Mouse (Mus musculus): ENCODE measurements around the gene Samd8.

The Samd8 gene

GRCm38 (mm10) chr14:21825786-21826491 lies 75.6 kb downstream of the Samd8 start:
- no peak for DNase-seq (ENCODE audit: low spot score in 2 of 2)

DNA sequence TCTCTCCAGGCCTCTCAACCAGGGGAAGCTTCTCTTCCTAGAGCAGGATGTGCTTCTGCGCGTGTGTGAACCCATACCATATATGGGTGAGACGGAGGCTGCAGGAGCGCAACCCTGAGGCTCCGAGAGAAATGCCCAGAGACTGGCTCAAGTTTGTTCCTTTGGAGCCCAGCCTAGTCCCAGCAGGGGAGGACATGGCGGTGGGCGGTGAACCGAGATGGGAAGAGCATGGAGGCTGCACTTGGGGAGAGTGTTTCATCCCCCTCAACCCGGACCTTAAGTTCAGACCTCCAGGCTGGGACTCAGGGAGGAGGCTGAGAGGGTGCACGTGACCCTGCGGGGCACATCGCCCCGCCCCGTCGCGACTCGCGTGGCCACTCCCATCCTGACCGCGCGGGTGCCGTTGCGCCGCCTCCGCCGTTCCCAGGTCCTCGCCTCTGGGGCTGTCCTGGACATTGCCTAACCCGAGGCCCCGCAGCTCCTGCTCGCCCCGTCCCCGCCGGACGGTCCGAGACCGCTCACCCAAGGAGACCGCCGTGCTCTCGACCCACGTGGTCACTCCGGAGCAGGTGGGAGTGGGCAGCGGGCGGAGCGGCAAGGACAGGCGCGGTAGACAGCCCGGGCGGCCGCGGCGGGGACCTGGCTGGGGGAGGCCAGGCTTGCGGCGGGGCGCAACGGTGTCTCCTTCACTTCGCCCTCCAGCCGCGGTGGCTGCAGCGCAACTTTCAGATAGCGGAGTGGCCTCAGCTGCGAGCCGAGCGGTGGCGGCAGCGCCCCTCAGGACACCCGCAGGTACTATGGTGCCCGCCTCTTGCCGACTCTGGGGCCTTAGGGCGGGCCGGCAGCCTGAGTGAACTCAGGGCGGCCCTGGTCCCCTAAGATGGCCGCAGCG lies 80.8 kb downstream of the Samd8 start:
- DNase-seq (ENCODE audit: low spot score in 2 of 2) = peak; percentile 95 to 96

DNA sequence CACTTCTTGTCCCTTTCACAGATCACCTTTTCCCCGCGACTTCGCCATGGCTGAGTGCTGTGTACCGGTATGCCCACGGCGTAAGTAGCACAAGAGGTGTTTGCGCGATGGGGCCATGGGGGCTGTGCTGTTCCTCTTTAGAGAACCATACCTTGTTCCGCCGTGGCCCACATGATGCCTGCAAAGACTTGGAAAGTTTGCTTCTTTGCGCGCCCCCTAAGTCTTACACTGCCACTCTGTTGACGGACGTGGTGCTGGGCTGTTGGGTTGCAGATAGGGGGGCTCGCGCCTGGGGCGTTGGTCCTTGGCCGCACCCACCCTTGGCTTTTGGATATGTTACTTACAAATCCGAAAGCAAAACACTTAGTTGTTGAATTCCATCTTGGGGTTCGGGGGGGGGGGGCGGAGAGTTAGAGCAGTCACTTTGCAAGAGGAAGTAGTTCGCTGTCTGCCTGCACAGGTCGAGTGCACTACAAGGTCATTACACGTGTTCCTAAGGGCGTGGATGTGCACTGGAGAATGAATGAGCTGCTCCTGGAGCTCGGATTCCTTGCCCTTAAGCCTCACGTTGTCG lies 81.6 kb downstream of the Samd8 start:
- peak in 1 of 2 experiments; percentile 42 for DNase-seq (ENCODE audit: low spot score in 2 of 2)

DNA sequence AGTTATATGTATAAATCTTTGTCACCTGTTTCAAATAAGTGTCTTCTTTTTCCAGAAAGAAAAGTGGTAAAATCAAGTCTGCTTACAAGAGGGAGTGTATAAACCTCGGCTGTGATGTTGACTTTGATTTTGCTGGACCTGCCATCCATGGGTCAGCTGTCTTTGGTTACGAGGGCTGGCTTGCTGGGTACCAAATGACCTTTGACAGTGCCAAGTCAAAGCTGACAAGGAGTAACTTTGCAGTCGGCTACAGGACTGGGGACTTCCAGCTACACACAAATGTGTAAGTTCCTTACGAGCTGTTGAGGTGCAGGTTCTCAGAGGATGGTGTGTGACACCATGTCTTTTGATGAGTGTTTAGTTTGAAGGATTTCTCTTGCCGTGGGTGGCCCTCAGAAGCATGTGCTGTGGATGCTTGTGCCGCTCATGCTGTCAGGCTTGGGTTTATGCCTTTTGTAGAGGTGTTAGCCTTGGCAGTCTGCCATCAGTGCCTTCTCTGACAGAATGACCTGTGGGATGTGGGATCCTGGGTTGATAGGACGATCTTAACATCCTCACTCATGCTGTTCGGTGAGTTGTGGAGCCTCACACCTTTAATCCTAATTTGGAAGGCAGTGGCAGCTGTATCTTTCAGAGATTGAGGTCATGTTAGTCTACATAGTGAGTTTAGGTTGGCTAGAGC lies 88.1 kb downstream of the Samd8 start:
- no peak for DNase-seq (ENCODE audit: low spot score in 2 of 2)

- no peak for DNase-seq (ENCODE audit: low spot score in 2 of 2)
These were observed 91.7 kb downstream of the Samd8 start for GRCm38 (mm10) chr14:21841819-21842592.

GRCm38 (mm10) chr14:21843263-21843662 lies 92.9 kb downstream of the Samd8 start:
- DNase-seq (ENCODE audit: low spot score in 2 of 2) = peak in 1 of 2 experiments; percentile 26

DNA sequence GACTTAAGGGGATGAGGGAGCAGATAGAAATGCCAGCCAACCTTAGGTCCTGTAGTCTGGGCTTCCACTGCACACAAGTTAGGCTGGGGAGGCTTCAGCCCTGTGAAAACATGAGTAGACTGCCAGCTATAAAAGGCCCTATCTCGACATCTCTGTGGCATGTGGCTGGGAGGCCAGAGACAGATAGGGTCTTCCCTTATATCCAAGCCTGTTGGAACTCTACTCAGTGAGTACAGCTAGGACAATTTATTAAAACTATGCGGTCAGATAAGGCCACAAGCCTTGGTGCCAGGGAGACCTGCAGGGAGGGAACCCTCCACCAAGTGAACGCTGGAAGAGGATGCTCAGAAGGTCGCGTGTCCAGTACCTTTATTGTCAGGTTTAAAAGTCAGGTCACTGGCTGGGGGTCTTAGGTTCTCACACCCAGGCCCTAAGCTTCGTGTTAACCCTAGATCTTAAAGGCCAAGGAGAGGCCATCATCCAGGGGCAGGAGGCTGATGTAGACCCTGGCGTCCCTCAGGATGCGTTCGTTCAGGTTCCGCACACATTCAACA lies 96.6 kb downstream of the Samd8 start:
- no peak for DNase-seq (ENCODE audit: low spot score in 2 of 2)

DNA sequence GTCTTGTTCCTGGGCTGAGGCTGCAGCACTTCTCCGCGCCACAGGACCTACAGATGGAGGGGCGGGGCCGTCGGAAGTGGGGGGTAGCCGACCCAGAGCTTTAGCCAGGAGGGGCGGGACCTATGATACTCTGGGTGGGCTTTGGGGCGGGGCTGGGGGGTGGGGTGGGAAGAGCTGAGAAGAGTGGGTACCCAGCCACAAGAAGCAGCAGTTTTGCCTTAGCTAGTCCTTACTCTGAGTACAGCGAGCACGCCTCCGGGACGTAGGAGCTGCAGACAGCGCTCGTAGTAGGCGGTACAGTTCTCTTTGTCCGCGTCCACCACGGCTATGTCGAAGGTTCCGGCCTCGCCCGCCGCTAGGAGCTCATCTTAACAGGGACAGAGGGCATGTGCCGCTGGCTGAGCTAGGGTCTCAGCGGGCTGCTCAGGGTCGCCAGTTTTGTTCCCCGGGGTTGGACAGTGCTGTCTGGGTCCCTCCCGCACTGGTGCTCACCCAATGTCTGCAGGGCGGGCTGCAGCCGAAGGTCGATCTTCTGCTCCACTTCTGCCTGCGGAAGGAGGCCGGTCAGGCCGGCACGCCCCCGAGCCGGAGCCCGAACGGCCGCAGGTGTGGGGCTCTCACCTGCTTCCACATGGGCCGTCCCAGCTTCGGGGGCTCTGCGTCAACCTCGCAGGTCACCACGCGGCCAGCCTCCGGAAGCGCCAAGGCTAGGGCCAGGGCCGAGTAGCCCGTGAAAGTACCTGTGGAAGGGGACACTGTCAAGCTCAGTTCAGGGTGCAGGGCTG lies 97.2 kb downstream of the Samd8 start:
- peak in 1 of 2 experiments; percentile 30 for DNase-seq (ENCODE audit: low spot score in 2 of 2)
